ENCODE assay signal across 11 mouse cellular contexts in genomic region chr9:47942761-47943583, GRCm38 (mm10).
A peak's percentile ranks its signal among the peaks of the same experiment; 100 is the strongest.
DNase-seq lines count a peak whose midpoint lies in the region; ATAC-seq and TF ChIP-seq lines count a peak whose summit lies in the region.
"Had no signal": no experiment of that assay in that cellular context is flagged by ENCODE, and none has a peak within 500 bp of the region (broad histone marks: within the 10 kb centered on the region; RNA-seq: fewer than 3 reads in every experiment).

No protein-coding gene starts in this region.

- no peaks in the 10 kb centered on the region for H3K9me3 ChIP-seq in forebrain, embryonic 15.5 days
- H3K9me3 ChIP-seq: limb, embryonic 15.5 days had no signal

- peak; percentile 6 for DNase-seq in A20 (ENCODE audit: low read depth, low spot score)
- DNase-seq in layer of hippocampus, adult 2 months (ENCODE audit: low spot score in 2 of 2): peak; percentile 72 to 76
- peak; percentile 29 for DNase-seq in mesoderm, embryonic 11.5 days (ENCODE audit: low read depth, low spot score)
- DNase-seq in adrenal gland, postnatal 14 days: no peak
- no peak for DNase-seq in thymus, adult 2 months
- DNase-seq: retina, postnatal 1 day; thymus, postnatal 25 days had no signal

- H3K9ac ChIP-seq in forebrain, embryonic 15.5 days (replicated peaks): no peak overlapping the region
- H3K9ac ChIP-seq: limb, embryonic 15.5 days had no signal

- H3K4me2 ChIP-seq in forebrain, embryonic 15.5 days (replicated peaks): no peak overlapping the region
- H3K4me2 ChIP-seq: limb, embryonic 15.5 days had no signal

- no peaks in the 10 kb centered on the region for H3K36me3 ChIP-seq in forebrain, embryonic 15.5 days
- H3K36me3 ChIP-seq in thymus, adult 2 months (ENCODE audit: control insufficient read depth, insufficient read depth, low read length): no peaks in the 10 kb centered on the region
- H3K36me3 ChIP-seq: limb, embryonic 15.5 days had no signal

- no peak overlapping the region for H3K4me3 ChIP-seq in forebrain, embryonic 15.5 days
- no peak overlapping the region for H3K4me3 ChIP-seq in layer of hippocampus, adult 2 months
- H3K4me3 ChIP-seq in thymus, adult 2 months (ENCODE audit: control insufficient read depth, insufficient read depth, low read length): no peak overlapping the region
- H3K4me3 ChIP-seq: limb, embryonic 15.5 days had no signal

- peaks cover 11% of the 10 kb centered on the region for H3K4me1 ChIP-seq in forebrain, embryonic 15.5 days
- no peaks in the 10 kb centered on the region for H3K4me1 ChIP-seq in thymus, adult 2 months (replicated peaks; ENCODE audit: control insufficient read depth, insufficient read depth, low read length)
- H3K4me1 ChIP-seq: limb, embryonic 15.5 days had no signal

- peak; percentile 68 for ATAC-seq in forebrain, embryonic 15.5 days (replicated peaks)
- no peak for ATAC-seq in monocyte, adult 5-6 weeks (replicated peaks; ENCODE audit: insufficient number of reproducible peaks, low FRiP score, low TSS enrichment, poor library complexity, severe bottlenecking)
- no peak for ATAC-seq in inflammation-experienced regulatory T-cells, adult 6 months

- no peaks in the 10 kb centered on the region for H3K27me3 ChIP-seq in forebrain, embryonic 15.5 days
- H3K27me3 ChIP-seq in thymus, adult 2 months (ENCODE audit: control insufficient read depth, insufficient read depth, low read length): no peaks in the 10 kb centered on the region
- H3K27me3 ChIP-seq: limb, embryonic 15.5 days had no signal

- no peak for TF ChIP-seq CTCF in layer of hippocampus, adult 2 months (conservative IDR thresholded peaks at IDR 0.05)
- no peak for TF ChIP-seq CTCF in thymus, adult 2 months (IDR thresholded peaks at IDR 0.05; ENCODE audit: borderline replicate concordance, control insufficient read depth, extremely low read depth, insufficient read depth, low read length, poor library complexity)

- H3K27ac ChIP-seq in forebrain, embryonic 15.5 days (replicated peaks): peak overlapping the region; percentile 57
- H3K27ac ChIP-seq in layer of hippocampus, adult 2 months: peak overlapping the region; percentile 92
- H3K27ac ChIP-seq in thymus, adult 2 months (ENCODE audit: control insufficient read depth, insufficient read depth, low read length): no peak overlapping the region
- H3K27ac ChIP-seq: limb, embryonic 15.5 days had no signal

- TF ChIP-seq POLR2A in thymus, adult 2 months (IDR thresholded peaks at IDR 0.05; ENCODE audit: control insufficient read depth, extremely low read depth, insufficient read depth, low read length, poor library complexity): no peak

- 43% methylated on average over 11 of the region's 11 CpGs for WGBS in forebrain, embryonic 15.5 days
- 64% methylated on average over 11 of the region's 11 CpGs for WGBS in thymus, adult 2 months

Comparison
In these comparisons a context has a peak if more than half of its experiments do, and no peak if none do; other contexts are left out.
1. DNase-seq: peak in A20 (single experiment), layer of hippocampus, adult 2 months (2 of 2) and mesoderm, embryonic 11.5 days (single experiment); none in adrenal gland, postnatal 14 days (single experiment) and thymus, adult 2 months (single experiment).